Mouse (Mus musculus) heart, embryonic 14.5 days (tissue): ENCODE results near the gene Wdr20. TPM values are rescaled to one million over a fixed set of nuclear protein-coding genes. Genes with fewer than 3 reads are reported as not detected.
A peak's percentile ranks its signal among the peaks of the same experiment; 100 is the strongest.
"Not testable (repeated sequence)": the region's sequence is repeated elsewhere in the genome, so short reads cannot be mapped to it uniquely, and the experiment has no call there.

Experiments used
- ATAC-seq: fragments of 200-750 bp; cut with Nextera tagmentation; 2 replicates; pipeline ENCODE4 v1.8.0; 2017; ENCODE audit warnings: low read depth, moderate TSS enrichment; ENCODE audit not compliant: insufficient number of reproducible peaks, insufficient read depth, low FRiP score
- H3K27ac ChIP-seq, 2 experiments: fragments of 200-500 bp in 1 of 2; fragments of 300-500 bp in 1 of 2; sonication (generic) in 1 of 2; replicated peaks in 1 of 2; 2 replicates each; pipeline ENCODE4 v1.5.1; 2012 to 2014; ENCODE audit warnings: low read depth in 2 of 2, low read length in 2 of 2, control low read depth in 1 of 2, mild to moderate bottlenecking in 1 of 2, mixed read lengths in 1 of 2; ENCODE audit not compliant: control insufficient read depth in 1 of 2, insufficient read depth in 1 of 2
- H3K27me3 ChIP-seq: fragments of 300-500 bp; sonication (generic); 2 replicates; pipeline ENCODE4 v1.6.1; 2014; ENCODE audit warnings: mild to moderate bottlenecking, low read length, control low read depth; ENCODE audit not compliant: control insufficient read depth, insufficient read depth
- H3K36me3 ChIP-seq: fragments of 300-500 bp; sonication (generic); 2 replicates; pipeline ENCODE4 v1.6.1; 2014; ENCODE audit warnings: mild to moderate bottlenecking, control low read depth, low read length, mixed read lengths; ENCODE audit not compliant: control insufficient read depth, insufficient read depth
- H3K4me1 ChIP-seq, 2 experiments: fragments of 200-500 bp in 1 of 2; fragments of 300-500 bp in 1 of 2; sonication (generic) in 1 of 2; 2 replicates each; pipeline ENCODE4 v1.6.1; 2012 to 2014; ENCODE audit warnings: low read length in 2 of 2, control low read depth in 1 of 2, mixed read lengths in 1 of 2; ENCODE audit not compliant: control insufficient read depth in 2 of 2, insufficient read depth in 2 of 2
- H3K4me2 ChIP-seq: fragments of 300-500 bp; sonication (generic); 2 replicates; pipeline ENCODE4 v1.6.1; 2014; ENCODE audit warnings: mild to moderate bottlenecking, low read length
- H3K4me3 ChIP-seq, 2 experiments: fragments of 200-500 bp in 1 of 2; fragments of 300-500 bp in 1 of 2; sonication (generic) in 1 of 2; 2 replicates each; pipeline ENCODE4 v1.5.1; 2012 to 2014; ENCODE audit warnings: low read length in 2 of 2, mild to moderate bottlenecking in 2 of 2, control low read depth in 1 of 2, low read depth in 1 of 2, moderate library complexity in 1 of 2; ENCODE audit not compliant: control insufficient read depth in 1 of 2, insufficient read depth in 1 of 2
- H3K9ac ChIP-seq: fragments of 300-500 bp; sonication (generic); 2 replicates; pipeline ENCODE4 v1.6.1; 2014; ENCODE audit warnings: mild to moderate bottlenecking, low read length
- H3K9me3 ChIP-seq: fragments of 300-500 bp; sonication (generic); 2 replicates; pipeline ENCODE4 v1.6.1; 2016; ENCODE audit warnings: low read length, control low read depth; ENCODE audit not compliant: control insufficient read depth
- WGBS: fragments of 180-500 bp; shearing (Covaris S2); extraction: QIAGEN DNeasy Blood & Tissue Kit; methylation state at CpG from one replicate; pipeline ENCODE4 v1.1.7; 2014; 5-methylcytosine and 5-hydroxymethylcytosine counted together
- polyA plus RNA-seq: library from polyadenylated mRNA; unstranded; fragments of >200 nt; fragmentation: Nextera tagmentation; extraction: Ambion mirVana; gene quantifications from 2 replicates; pipeline ENCODE4 v1.2.1, GENCODE M21; 2014

The Wdr20 gene
- polyA plus RNA-seq, 1 experiment from 2014 or later = 16.3 TPM

- Histone ChIP-seq H3K4me3 (peak within 1 kb of the TSS in 1 of 2 experiments; percentile 12; a peak in 1 of 4 replicates), H3K4me2 (peak within 1 kb of the TSS; percentile 48), H3K27ac (peak within 1 kb of the TSS; percentile 37 to 57; a peak in 2 of 4 replicates), H3K9me3 (no peaks in the 10 kb centered on the region), H3K27me3 (no peaks in the 10 kb centered on the region), H3K36me3 (no peaks in the 10 kb centered on the region), H3K9ac (peak within 1 kb of the TSS; percentile 58; the same call in 1 of the 2 replicates), H3K4me1 (peaks cover 20 to 35% of the 10 kb centered on the region in 2 experiments)
- no peak for ATAC-seq
- whole genome bisulfite sequencing = 52% methylated on average over 4 of the region's 4 CpGs
These were observed 35.2 kb upstream of the Wdr20 start, which contains the start of gene Hsp90aa1 for GRCm38 (mm10) chr12:110702556-110702955. Gene Hsp90aa1 (minus strand): TSS chr12:110702728.

- Histone ChIP-seq H3K9me3 (no peaks in the 10 kb centered on the region), H3K4me2 (peak overlapping the region; percentile 48), H3K27me3 (no peaks in the 10 kb centered on the region), H3K36me3 (no peaks in the 10 kb centered on the region), H3K9ac (peak overlapping the region; percentile 58; the same call in 1 of the 2 replicates), H3K4me1 (peaks cover 20 to 35% of the 10 kb centered on the region in 2 experiments), H3K4me3 (peak overlapping the region in 1 of 2 experiments; percentile 12; a peak in 1 of 4 replicates), H3K27ac (peak overlapping the region; percentile 37 to 57; a peak in 2 of 4 replicates)
- ATAC-seq = peak; percentile 37; the same call in 1 of the 2 replicates
- whole genome bisulfite sequencing = 7% methylated on average over 8 of the region's 8 CpGs
These were observed 34.7 kb upstream of the Wdr20 start for GRCm38 (mm10) chr12:110703008-110703471.

GRCm38 (mm10) chr12:110703682-110704081 lies 34.1 kb upstream of the Wdr20 start:
- peaks cover 18 to 31% of the 10 kb centered on the region in 2 experiments for H3K4me1 ChIP-seq
- H3K27ac ChIP-seq = peak overlapping the region in 1 of 2 experiments; percentile 57; a peak in 1 of 4 replicates
- no peak for ATAC-seq
- peak overlapping the region; percentile 58; the same call in 1 of the 2 replicates for H3K9ac ChIP-seq
- no peaks in the 10 kb centered on the region for H3K27me3 ChIP-seq
- no peak overlapping the region for H3K4me3 ChIP-seq
- no peak overlapping the region; the same call in 1 of the 2 replicates for H3K4me2 ChIP-seq
- H3K9me3 ChIP-seq = no peaks in the 10 kb centered on the region
- H3K36me3 ChIP-seq = no peaks in the 10 kb centered on the region
- 57% methylated on average over 7 of the region's 7 CpGs for WGBS

- H3K27me3 ChIP-seq, H3K4me2 ChIP-seq, H3K4me3 ChIP-seq, H3K9me3 ChIP-seq, H3K27ac ChIP-seq, ATAC-seq, H3K9ac ChIP-seq, H3K36me3 ChIP-seq: not testable (repeated sequence)
- 82% methylated on average over 4 of the region's 4 CpGs for WGBS
- peaks cover 14 to 25% of the 10 kb centered on the region in 2 experiments for H3K4me1 ChIP-seq
These were observed 32.3 kb upstream of the Wdr20 start for GRCm38 (mm10) chr12:110705419-110705818.

GRCm38 (mm10) chr12:110706337-110707231 lies 31.2 kb upstream of the Wdr20 start:
- WGBS = under 1% methylated on average over 27 of the region's 27 CpGs
- peak overlapping the region; percentile 41 to 43 for H3K4me3 ChIP-seq
- H3K36me3 ChIP-seq = no peaks in the 10 kb centered on the region
- peak overlapping the region; percentile 19 to 66 for H3K27ac ChIP-seq
- peak overlapping the region; percentile 71 for H3K4me2 ChIP-seq
- no peaks in the 10 kb centered on the region for H3K27me3 ChIP-seq
- peaks cover 9 to 16% of the 10 kb centered on the region in 2 experiments for H3K4me1 ChIP-seq
- peak overlapping the region; percentile 54 for H3K9ac ChIP-seq
- 0 out of 2 replicates have a peak, but pooled peaks have one; percentile 64 for ATAC-seq
- no peaks in the 10 kb centered on the region for H3K9me3 ChIP-seq

GRCm38 (mm10) chr12:110707451-110707850 lies 30.3 kb upstream of the Wdr20 start:
- H3K4me3 ChIP-seq = no peak overlapping the region
- H3K27ac ChIP-seq = no peak overlapping the region; a peak in 1 of 4 replicates
- no peaks in the 10 kb centered on the region for H3K9me3 ChIP-seq
- WGBS = 85% methylated on average over 7 of the region's 7 CpGs
- H3K36me3 ChIP-seq = no peaks in the 10 kb centered on the region
- H3K9ac ChIP-seq = no peak overlapping the region
- H3K27me3 ChIP-seq = no peaks in the 10 kb centered on the region
- ATAC-seq = no peak
- peak overlapping the region; percentile 71 for H3K4me2 ChIP-seq
- H3K4me1 ChIP-seq = peaks cover 7 to 12% of the 10 kb centered on the region in 2 experiments

GRCm38 (mm10) chr12:110711270-110711669 lies 26.5 kb upstream of the Wdr20 start:
- H3K9ac ChIP-seq = no peak overlapping the region
- 0 out of 2 replicates have a peak, but pooled peaks cover 4% of the 10 kb centered on the region for H3K9me3 ChIP-seq
- H3K4me1 ChIP-seq = peaks cover 2 to 3% of the 10 kb centered on the region in 2 experiments; a peak in 2 of 4 replicates
- H3K36me3 ChIP-seq = no peaks in the 10 kb centered on the region
- no peaks in the 10 kb centered on the region for H3K27me3 ChIP-seq
- H3K27ac ChIP-seq = no peak overlapping the region
- no peak overlapping the region for H3K4me2 ChIP-seq
- no peak overlapping the region for H3K4me3 ChIP-seq
- 44% methylated on average over 5 of the region's 5 CpGs for WGBS
- ATAC-seq = no peak
